Mouse (Mus musculus) neural tube, embryonic 12.5 days (tissue): Measurements from ENCODE around the gene Stk38l. TPM values are rescaled to one million over a fixed set of nuclear protein-coding genes. Genes with fewer than 3 reads are reported as not detected.

ENCODE experiments used
- polyA plus RNA-seq: library from polyadenylated mRNA; unstranded; fragments of >200 nt; fragmentation: Nextera tagmentation; extraction: Ambion mirVana; gene quantifications from 2 replicates; pipeline ENCODE4 v1.2.1, GENCODE M21; 2016

The Stk38l gene
- polyA plus RNA-seq, 1 experiment from 2014 or later = 17.8 TPM

Other genes with a start within 250 kb of the Stk38l start
- 4.3 and 7.3 TPM in 2 replicates for gene Itpr2, start 222.8 kb upstream of the Stk38l start, polyA plus RNA-seq
- gene Fgfr1op2, start 147.8 kb upstream of the Stk38l start, polyA plus RNA-seq = 64.4 and 68.9 TPM in 2 replicates
- 76.6 and 76.9 TPM in 2 replicates for gene Ints13, start 147.2 kb upstream of the Stk38l start, polyA plus RNA-seq
- 110 and 122 TPM in 2 replicates for gene Med21, start 82.4 kb upstream of the Stk38l start, polyA plus RNA-seq
- gene Tm7sf3, start 82.2 kb upstream of the Stk38l start, polyA plus RNA-seq = 25.6 and 27.7 TPM in 2 replicates
- 1.9 and 2.5 TPM in 2 replicates for gene Arntl2, start 71.1 kb downstream of the Stk38l start, polyA plus RNA-seq
- gene Smco2, start 125.1 kb downstream of the Stk38l start, polyA plus RNA-seq = not detected in 2 replicates
- 21.1 and 22.5 TPM in 2 replicates for gene Ppfibp1, start 163.5 kb downstream of the Stk38l start, polyA plus RNA-seq
- 0.13 TPM in 1 of 2 replicates, not detected in the other for gene 1700034J05Rik, start 229.4 kb downstream of the Stk38l start, polyA plus RNA-seq